Mouse (Mus musculus): ENCODE results near the gene Scn3a.

- no peak for TF ChIP-seq CTCF (IDR thresholded peaks at IDR 0.05; ENCODE audit: borderline replicate concordance, insufficient read depth, low read length)
- no peak for TF ChIP-seq POLR2A (IDR thresholded peaks at IDR 0.05; ENCODE audit: low read depth, low read length)
Measured at GRCm38 (mm10) chr2:65414806-65415281, 152.6 kb downstream of the Scn3a start.

Data from embryonic fibroblast, embryonic 13.5 days (primary cell).